Mouse (Mus musculus) lung, embryonic 16.5 days (tissue): ENCODE results near the gene Il12a. TPM values are rescaled to one million over a fixed set of nuclear protein-coding genes. Genes with fewer than 3 reads are reported as not detected.

Experiments used
- ATAC-seq: fragments of 200-750 bp; cut with Nextera tagmentation; 2 replicates; pipeline ENCODE4 v1.8.0; 2017; ENCODE audit warnings: low read depth, mild to moderate bottlenecking, moderate library complexity
- H3K27ac ChIP-seq: fragments of 300-500 bp; sonication (generic); 2 replicates; pipeline ENCODE4 v1.5.1; 2014; ENCODE audit warnings: mild to moderate bottlenecking, control low read depth, low read length
- H3K27me3 ChIP-seq: fragments of 300-500 bp; sonication (generic); 2 replicates; pipeline ENCODE4 v1.6.1; 2014; ENCODE audit warnings: low read depth, low read length, mixed read lengths; ENCODE audit not compliant: control insufficient read depth, insufficient read depth
- H3K36me3 ChIP-seq: fragments of 300-500 bp; sonication (generic); 2 replicates; pipeline ENCODE4 v1.6.1; 2014; ENCODE audit warnings: low read length; ENCODE audit not compliant: control insufficient read depth, insufficient read depth
- H3K4me1 ChIP-seq: fragments of 300-500 bp; sonication (generic); replicated peaks from 2 replicates; pipeline ENCODE4 v1.6.1; 2014; ENCODE audit warnings: low read length, mixed read lengths; ENCODE audit not compliant: control insufficient read depth, insufficient read depth
- H3K4me2 ChIP-seq: fragments of 300-500 bp; sonication (generic); 2 replicates; pipeline ENCODE4 v1.6.1; 2014; ENCODE audit warnings: low read depth, low read length, control low read depth
- H3K4me3 ChIP-seq: fragments of 300-500 bp; sonication (generic); 2 replicates; pipeline ENCODE4 v1.5.1; 2014; ENCODE audit warnings: mild to moderate bottlenecking, low read length, control low read depth
- H3K9ac ChIP-seq: fragments of 300-500 bp; sonication (generic); 2 replicates; pipeline ENCODE4 v1.6.1; 2014; ENCODE audit warnings: low read length, control low read depth
- H3K9me3 ChIP-seq: fragments of 300-500 bp; sonication (generic); 2 replicates; pipeline ENCODE4 v1.6.1; 2016; ENCODE audit warnings: low read length; ENCODE audit not compliant: control insufficient read depth
- WGBS: fragments of 180-500 bp; shearing (Covaris S2); extraction: QIAGEN DNeasy Blood & Tissue Kit; methylation state at CpG from one replicate; pipeline ENCODE4 v1.1.7; 2014; 5-methylcytosine and 5-hydroxymethylcytosine counted together
- polyA plus RNA-seq: library from polyadenylated mRNA; unstranded; fragments of >200 nt; fragmentation: Nextera tagmentation; extraction: Ambion mirVana; gene quantifications from 2 replicates; pipeline ENCODE4 v1.2.1, GENCODE M21; 2015

Gene Il12a
- polyA plus RNA-seq, 1 experiment from 2014 or later = 0.33 TPM

DNA sequence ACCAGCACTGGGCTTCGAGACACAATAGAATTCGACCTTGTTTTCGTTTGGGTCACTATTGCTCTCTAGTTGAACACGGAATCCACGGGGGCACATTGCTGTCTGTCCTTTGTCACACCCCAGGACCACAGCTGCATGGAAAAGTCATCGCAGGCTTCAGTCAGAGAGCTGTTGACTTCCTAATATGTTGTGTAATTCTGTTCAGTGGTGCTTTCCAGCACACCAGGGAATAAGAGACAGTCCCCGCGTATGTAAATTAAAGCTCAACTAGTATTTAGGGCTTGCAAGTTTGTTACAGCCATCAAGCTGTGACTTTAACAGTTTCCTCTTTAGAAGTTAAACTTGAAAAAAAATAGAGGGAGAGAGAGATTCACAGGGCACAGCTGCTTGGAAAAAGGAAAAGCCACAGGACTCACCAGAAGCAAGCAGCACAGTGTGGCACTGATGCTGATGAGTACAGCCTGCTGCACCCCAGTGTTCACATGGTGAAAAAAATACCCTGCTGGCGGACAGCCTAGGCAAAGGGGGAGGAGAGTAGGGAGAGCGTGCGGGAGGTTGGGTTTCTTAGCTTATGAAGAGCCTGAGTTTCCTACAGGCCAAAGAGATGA, 3.1 kb downstream of the Il12a start:
- Histone ChIP-seq H3K4me2 (no peak overlapping the region; the same call in 1 of the 2 replicates), H3K4me1 (peaks cover 19% of the 10 kb centered on the region), H3K4me3 (no peak overlapping the region), H3K9ac (no peak overlapping the region), H3K27ac (peak overlapping the region; percentile 76), H3K36me3 (no peaks in the 10 kb centered on the region), H3K27me3 (no peaks in the 10 kb centered on the region), H3K9me3 (no peaks in the 10 kb centered on the region)
- ATAC-seq = peak; percentile 91
- 37% methylated on average over 11 of the region's 11 CpGs for WGBS

DNA sequence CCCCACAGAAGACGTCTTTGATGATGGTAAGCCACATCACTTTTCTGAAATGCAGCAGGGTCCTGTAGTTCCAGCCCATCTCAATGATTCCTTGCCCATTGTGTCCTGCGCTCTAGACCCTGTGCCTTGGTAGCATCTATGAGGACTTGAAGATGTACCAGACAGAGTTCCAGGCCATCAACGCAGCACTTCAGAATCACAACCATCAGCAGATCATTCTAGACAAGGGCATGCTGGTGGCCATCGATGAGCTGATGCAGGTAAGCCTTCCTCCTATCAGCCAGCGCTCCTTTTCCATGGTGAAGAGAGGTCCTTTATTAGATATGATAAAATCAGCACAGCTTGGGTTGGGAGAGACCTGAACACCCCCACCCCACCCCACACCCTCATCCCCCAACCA, 4.9 kb downstream of the Il12a start:
- no peak overlapping the region for H3K4me2 ChIP-seq
- peaks cover 19% of the 10 kb centered on the region for H3K4me1 ChIP-seq
- WGBS = 94% methylated on average over 5 of the region's 5 CpGs
- no peaks in the 10 kb centered on the region for H3K36me3 ChIP-seq
- ATAC-seq = no peak
- H3K9ac ChIP-seq = no peak overlapping the region
- H3K4me3 ChIP-seq = no peak overlapping the region
- H3K27ac ChIP-seq = no peak overlapping the region
- H3K27me3 ChIP-seq = no peaks in the 10 kb centered on the region
- H3K9me3 ChIP-seq = no peaks in the 10 kb centered on the region

DNA sequence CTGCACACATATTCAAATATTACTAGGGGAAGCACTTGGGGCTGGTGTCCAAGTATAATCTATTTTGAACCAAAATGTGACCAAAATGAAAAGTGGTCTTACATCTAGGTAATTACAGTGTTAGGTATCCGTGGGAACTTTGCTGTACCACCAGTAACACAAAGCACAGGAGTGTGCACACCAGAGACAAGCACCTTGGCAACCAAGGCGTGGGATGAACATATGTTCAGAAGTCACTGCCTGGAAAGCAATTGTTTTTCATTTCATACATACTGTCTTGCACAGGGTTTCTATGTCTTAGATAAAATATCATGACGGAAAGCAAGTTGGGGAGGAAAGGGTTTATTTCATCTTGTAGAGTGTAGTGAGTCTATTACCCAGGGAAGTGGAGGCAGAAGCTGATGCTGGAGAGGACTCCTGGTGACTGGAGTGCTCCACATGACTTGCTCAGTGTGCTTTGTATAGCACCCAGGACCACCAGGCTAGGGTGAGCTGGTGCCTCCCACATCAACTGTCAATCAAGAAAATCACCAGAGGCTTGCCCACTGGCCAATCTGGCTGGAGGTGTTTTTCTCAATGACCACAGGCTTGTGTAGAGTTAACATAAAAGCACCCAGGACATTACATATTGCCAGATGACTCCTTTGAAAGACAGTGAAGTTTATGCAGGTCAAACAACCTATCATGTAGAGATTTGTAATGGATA, 6.2 kb downstream of the Il12a start:
- Histone ChIP-seq H3K4me3 (no peak overlapping the region), H3K4me2 (no peak overlapping the region), H3K9ac (no peak overlapping the region), H3K27me3 (no peaks in the 10 kb centered on the region), H3K36me3 (no peaks in the 10 kb centered on the region), H3K27ac (no peak overlapping the region), H3K9me3 (no peaks in the 10 kb centered on the region), H3K4me1 (peaks cover 17% of the 10 kb centered on the region)
- no peak for ATAC-seq
- WGBS = 90% methylated on average over 3 of the region's 3 CpGs

DNA sequence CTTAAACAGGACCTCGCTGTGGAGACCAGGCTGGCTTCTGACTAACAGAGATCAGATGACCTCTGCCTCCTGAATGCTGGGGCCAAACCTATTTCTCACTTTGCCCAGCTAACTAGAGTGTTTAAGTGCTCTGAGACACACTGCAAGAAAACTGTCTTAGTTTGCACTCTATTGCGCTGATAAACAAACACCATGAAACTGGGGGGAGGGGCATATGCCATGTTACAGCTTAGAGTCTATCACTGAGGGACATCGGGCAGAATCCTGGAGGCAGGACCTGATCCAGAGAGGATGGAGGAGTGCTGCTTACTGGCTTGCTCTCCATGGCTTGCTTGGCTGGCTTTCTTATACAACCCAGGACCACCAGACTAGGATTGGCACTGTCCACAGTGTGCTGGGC, 8.2 kb downstream of the Il12a start:
- Histone ChIP-seq H3K4me2 (no peak overlapping the region), H3K9ac (no peak overlapping the region), H3K27ac (no peak overlapping the region), H3K4me1 (peaks cover 4% of the 10 kb centered on the region), H3K27me3 (no peaks in the 10 kb centered on the region), H3K9me3 (no peaks in the 10 kb centered on the region), H3K36me3 (no peaks in the 10 kb centered on the region), H3K4me3 (no peak overlapping the region)
- no peak for ATAC-seq
- 84% methylated on average over 3 of the region's 3 CpGs for WGBS

DNA sequence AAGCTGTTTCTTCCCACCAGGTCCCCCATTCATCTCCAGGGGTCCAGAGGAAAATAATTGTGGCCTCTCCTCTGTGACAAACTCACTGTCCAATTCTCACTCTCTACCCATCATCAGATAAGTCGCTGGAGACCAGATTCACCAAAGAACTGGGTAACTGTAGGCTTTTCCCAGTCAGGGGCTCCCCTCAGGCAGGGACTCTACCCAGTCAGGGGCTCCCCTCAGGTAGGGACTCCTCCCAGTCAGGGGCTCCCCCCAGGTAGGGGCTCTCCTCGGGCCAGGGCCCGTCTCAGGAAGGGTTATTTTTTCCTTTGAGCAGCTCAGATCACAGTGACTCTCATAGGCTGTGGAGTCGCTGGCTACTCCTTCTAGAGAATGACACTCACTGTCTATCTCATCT, 9.6 kb downstream of the Il12a start:
- Histone ChIP-seq H3K4me1 (no peaks in the 10 kb centered on the region), H3K27ac (no peak overlapping the region), H3K9ac (no peak overlapping the region), H3K27me3 (no peaks in the 10 kb centered on the region), H3K4me3 (no peak overlapping the region), H3K4me2 (no peak overlapping the region), H3K9me3 (no peaks in the 10 kb centered on the region), H3K36me3 (no peaks in the 10 kb centered on the region)
- ATAC-seq = no peak
- WGBS = 78% methylated on average over 4 of the region's 4 CpGs

DNA sequence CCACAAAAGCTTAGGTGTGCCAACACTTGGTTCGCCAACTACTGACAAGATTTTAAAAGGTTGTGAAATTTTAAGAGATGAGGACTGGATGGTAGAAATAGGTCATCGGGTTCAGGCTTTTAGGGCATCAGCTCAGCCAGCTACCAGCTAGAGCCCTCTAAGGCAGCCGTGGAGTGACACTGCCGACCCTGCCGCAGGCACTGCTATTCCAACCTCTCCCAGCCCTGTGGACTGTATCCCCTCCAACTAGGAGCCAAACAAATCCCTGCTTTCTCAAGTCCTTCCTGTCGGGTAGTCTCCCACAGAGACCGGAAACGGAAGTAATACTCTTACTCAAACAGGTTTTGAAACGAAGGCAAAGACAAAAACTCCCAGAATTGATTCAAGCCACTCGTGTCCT, 15.9 kb downstream of the Il12a start:
- no peaks in the 10 kb centered on the region for H3K36me3 ChIP-seq
- no peaks in the 10 kb centered on the region for H3K4me1 ChIP-seq
- no peak overlapping the region for H3K9ac ChIP-seq
- no peaks in the 10 kb centered on the region for H3K27me3 ChIP-seq
- no peak overlapping the region for H3K4me3 ChIP-seq
- no peak overlapping the region for H3K27ac ChIP-seq
- no peak for ATAC-seq
- WGBS = 78% methylated on average over 10 of the region's 10 CpGs
- no peak overlapping the region for H3K4me2 ChIP-seq
- no peaks in the 10 kb centered on the region for H3K9me3 ChIP-seq

DNA sequence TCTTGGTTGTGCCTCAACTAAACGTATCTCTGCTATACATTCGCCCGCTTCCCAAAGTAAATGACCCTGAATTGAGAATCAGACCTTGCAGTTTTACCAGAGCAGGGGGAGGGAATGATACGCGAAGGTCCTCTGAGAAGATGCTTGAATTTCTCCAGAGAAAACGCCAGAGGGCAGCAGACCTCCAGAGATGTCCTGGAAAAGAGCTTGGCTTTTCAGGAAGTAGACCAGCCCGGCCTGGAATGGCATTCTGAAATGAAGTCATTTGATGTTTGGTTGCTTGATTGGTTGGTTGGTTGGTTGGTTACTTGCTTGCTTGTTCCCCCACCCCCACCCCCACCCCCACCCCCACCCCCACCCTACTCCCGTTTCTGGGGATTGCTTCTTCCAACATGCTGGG, 17.8 kb downstream of the Il12a start:
- WGBS = 35% methylated on average over 8 of the region's 8 CpGs
- H3K36me3 ChIP-seq = no peaks in the 10 kb centered on the region
- no peak overlapping the region for H3K9ac ChIP-seq
- no peaks in the 10 kb centered on the region for H3K4me1 ChIP-seq
- H3K9me3 ChIP-seq = no peaks in the 10 kb centered on the region
- no peak for ATAC-seq
- no peak overlapping the region for H3K27ac ChIP-seq
- no peak overlapping the region for H3K4me2 ChIP-seq
- no peaks in the 10 kb centered on the region for H3K27me3 ChIP-seq
- no peak overlapping the region for H3K4me3 ChIP-seq

DNA sequence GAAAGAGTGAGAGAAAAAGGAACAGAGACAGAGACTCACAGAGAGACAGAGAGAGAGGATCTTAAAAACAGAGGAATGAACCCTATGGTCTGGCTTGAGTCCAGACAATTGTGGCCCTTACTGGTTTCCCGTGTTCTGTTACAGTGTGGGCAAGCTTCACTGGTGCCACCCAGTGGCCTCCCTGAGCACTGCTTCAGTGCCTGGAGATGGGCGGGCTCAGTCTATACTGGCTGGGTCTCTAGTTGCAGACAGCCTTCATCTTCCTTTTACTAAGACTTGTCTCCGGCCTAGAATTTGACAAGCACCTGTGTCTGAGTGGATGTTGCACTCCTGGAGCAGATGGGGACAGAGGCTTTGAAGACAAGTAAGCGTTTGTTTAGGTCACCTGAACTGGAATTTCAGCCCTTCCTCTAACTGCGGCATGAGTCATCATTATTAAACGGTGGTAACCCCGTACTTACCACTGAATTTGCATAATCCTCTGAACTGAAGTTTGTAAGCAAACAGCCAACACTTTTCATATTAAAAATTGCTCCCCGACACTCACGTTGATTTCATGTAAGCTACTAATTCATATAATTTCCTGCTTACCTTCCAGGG, 18.9 kb downstream of the Il12a start:
- H3K9me3 ChIP-seq = no peaks in the 10 kb centered on the region
- H3K27ac ChIP-seq = no peak overlapping the region
- H3K27me3 ChIP-seq = no peaks in the 10 kb centered on the region
- H3K4me1 ChIP-seq = no peaks in the 10 kb centered on the region
- ATAC-seq = peak; percentile 85
- H3K9ac ChIP-seq = no peak overlapping the region
- no peak overlapping the region for H3K4me2 ChIP-seq
- H3K36me3 ChIP-seq = no peaks in the 10 kb centered on the region
- WGBS = 45% methylated on average over 9 of the region's 9 CpGs
- no peak overlapping the region for H3K4me3 ChIP-seq

DNA sequence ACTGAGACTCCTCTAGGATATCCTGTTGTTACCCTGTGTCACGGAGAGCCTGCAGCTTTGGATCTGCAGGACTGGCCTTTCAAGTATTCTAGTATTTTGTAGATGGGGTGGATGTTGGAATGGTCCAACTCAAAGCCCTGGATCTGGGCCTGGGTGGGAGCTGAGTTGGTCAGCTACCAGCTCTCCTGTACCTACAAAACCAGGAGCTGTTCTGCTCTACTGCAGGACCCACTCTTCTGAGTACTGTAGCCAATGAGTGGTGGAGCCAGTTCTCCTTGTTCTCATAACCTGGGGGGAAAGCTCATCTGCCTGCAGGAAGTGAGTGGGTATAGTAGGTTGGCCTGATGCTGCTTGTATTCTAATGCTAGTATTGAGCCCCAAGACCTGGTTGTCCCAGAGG, 20.0 kb downstream of the Il12a start:
- Histone ChIP-seq H3K9ac (no peak overlapping the region), H3K4me2 (no peak overlapping the region), H3K36me3 (no peaks in the 10 kb centered on the region), H3K4me3 (no peak overlapping the region), H3K9me3 (no peaks in the 10 kb centered on the region), H3K27ac (no peak overlapping the region), H3K27me3 (no peaks in the 10 kb centered on the region), H3K4me1 (no peaks in the 10 kb centered on the region)
- ATAC-seq = no peak
- WGBS = 75% methylated on average over 1 of the region's 1 CpGs
